Mouse (Mus musculus) brain, adult 2 months (tissue): ENCODE measurements around the gene Pcna.
A peak's percentile ranks its signal among the peaks of the same experiment; 100 is the strongest.
"Not testable (repeated sequence)": the region's sequence is repeated elsewhere in the genome, so short reads cannot be mapped to it uniquely, and the experiment has no call there.

Experiments used
- DNase-seq: peaks from one replicate; pipeline ENCODE4 v3.0.0; 2011; ENCODE audit warnings: low read depth, low spot score

Pcna gene

GRCm38 (mm10) chr2:132278273-132278853, 25.2 kb upstream of the Pcna start:
- no peak for DNase-seq

- no peak for DNase-seq
These were observed 23.1 kb upstream of the Pcna start for GRCm38 (mm10) chr2:132276249-132276648.

- DNase-seq: no peak
These were observed 22.4 kb upstream of the Pcna start for GRCm38 (mm10) chr2:132275527-132275926.

- DNase-seq: peak; percentile 51
These were observed 19.7 kb upstream of the Pcna start for GRCm38 (mm10) chr2:132272694-132273389.

GRCm38 (mm10) chr2:132270331-132270951, 17.3 kb upstream of the Pcna start:
- DNase-seq: no peak

- no peak for DNase-seq
These were observed 16.1 kb upstream of the Pcna start for GRCm38 (mm10) chr2:132269217-132269616.

- no peak for DNase-seq
These were observed 13.0 kb upstream of the Pcna start for GRCm38 (mm10) chr2:132266086-132266485.

- no peak for DNase-seq
These were observed 12.1 kb upstream of the Pcna start for GRCm38 (mm10) chr2:132265196-132265595.

GRCm38 (mm10) chr2:132264266-132264710, 11.2 kb upstream of the Pcna start:
- DNase-seq: peak; percentile 39

- DNase-seq: peak; percentile 70
These were observed 10.5 kb upstream of the Pcna start for GRCm38 (mm10) chr2:132263421-132264265.

- DNase-seq: peak; percentile 100
These were observed 9.8 kb upstream of the Pcna start, which contains the start of gene Cds2 for GRCm38 (mm10) chr2:132262879-132263398. Gene Cds2 (plus strand): TSS chr2:132263148.

- no peak for DNase-seq
These were observed 9.1 kb upstream of the Pcna start for GRCm38 (mm10) chr2:132262175-132262574.

- DNase-seq: no peak
These were observed 7.5 kb upstream of the Pcna start for GRCm38 (mm10) chr2:132260601-132261000.

- no peak for DNase-seq
These were observed 4.4 kb upstream of the Pcna start for GRCm38 (mm10) chr2:132257350-132258068.

- no peak for DNase-seq
These were observed 489 bp upstream of the Pcna start for GRCm38 (mm10) chr2:132253603-132254002.

- no peak for DNase-seq
These were observed 1.2 kb downstream of the Pcna start for GRCm38 (mm10) chr2:132251911-132252310.

GRCm38 (mm10) chr2:132247539-132248313, 5.4 kb downstream of the Pcna start, which contains the start of gene Tmem230:
Gene Tmem230 (minus strand): TSS chr2:132247807.
- peak; percentile 99 for DNase-seq

GRCm38 (mm10) chr2:132243370-132243769, 9.7 kb downstream of the Pcna start:
- no peak for DNase-seq

GRCm38 (mm10) chr2:132240457-132240856, 12.7 kb downstream of the Pcna start:
- DNase-seq: peak; percentile 52

- DNase-seq: not testable (repeated sequence)
These were observed 13.7 kb downstream of the Pcna start for GRCm38 (mm10) chr2:132239434-132239833.
